Mouse (Mus musculus): Measurements from ENCODE around the gene Mettl7a2. TPM values are rescaled to one million over a fixed set of nuclear protein-coding genes. Genes with fewer than 3 reads are reported as not detected.
"Not testable (repeated sequence)": the region's sequence is repeated elsewhere in the genome, so short reads cannot be mapped to it uniquely, and the experiment has no call there.

Mettl7a2 gene
- total and polyA plus RNA-seq, 3 experiments, result not detected

DNA sequence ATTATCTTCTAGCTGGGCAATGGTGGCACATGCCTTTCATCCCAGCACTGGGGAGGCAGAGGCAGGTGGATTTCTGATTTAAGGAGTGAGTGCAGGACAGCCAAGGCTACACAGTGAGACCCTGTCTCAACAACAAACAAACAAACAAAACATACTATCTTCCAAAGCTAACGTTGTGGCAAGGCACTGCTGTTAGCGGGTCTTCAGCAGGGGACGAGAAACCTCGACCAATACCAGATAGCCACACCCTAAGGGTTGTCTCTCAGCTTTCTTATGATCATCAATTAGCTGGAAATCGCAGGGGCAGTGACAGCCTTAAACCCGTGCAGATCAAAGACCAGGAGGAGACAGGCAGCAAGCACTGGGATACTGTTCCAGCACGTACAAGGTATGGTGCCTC, 11.2 kb downstream of the Mettl7a2 start, which contains the start of gene Higd1c:
Gene Higd1c (plus strand): TSS at position 301 of the 400 bp plus-strand sequence.
- Histone ChIP-seq H3K79me2 (ENCODE audit: control insufficient read depth, insufficient read depth, low read length, poor library complexity) (no peaks in the 10 kb centered on the region), H3K9ac (ENCODE audit: control insufficient read depth, low read depth, low read length, poor library complexity, severe bottlenecking) (no peak within 1 kb of the TSS), H3K36me3 (ENCODE audit: control insufficient read depth in 1 of 2, insufficient read depth in 2 of 2, low read length in 2 of 2) (no peaks in the 10 kb centered on the region), H3K4me3 (ENCODE audit: control insufficient read depth in 1 of 2, insufficient read depth in 1 of 2, low read depth in 2 of 2, low read length in 2 of 2) (no peak within 1 kb of the TSS), H3K27me3 (ENCODE audit: control insufficient read depth in 1 of 2, insufficient read depth in 2 of 2, low read length in 2 of 2) (peaks cover 16 to 23% of the 10 kb centered on the region in 2 experiments), H3K9me3 (replicated peaks; ENCODE audit: insufficient read depth, low read length) (no peaks in the 10 kb centered on the region), H3K27ac (ENCODE audit: control insufficient read depth, low read depth, low read length) (no peak within 1 kb of the TSS), H3K4me1 (ENCODE audit: control insufficient read depth in 1 of 2, insufficient read depth in 2 of 2, low read length in 2 of 2) (no peaks in the 10 kb centered on the region)
- no peak for DNase-seq (ENCODE audit: low read depth, low spot score)
- TF ChIP-seq CHD2 (IDR thresholded peaks at IDR 0.05; ENCODE audit: low read length) (no peak), POLR2AphosphoS2 (IDR thresholded peaks at IDR 0.05; ENCODE audit: low read length) (no peak), ZC3H11A (IDR thresholded peaks at IDR 0.05; ENCODE audit: low read depth, low read length) (no peak), NRF1 (IDR thresholded peaks at IDR 0.05; ENCODE audit: insufficient read depth, low read depth, low read length, poor library complexity, severe bottlenecking) (no peak), JUND (IDR thresholded peaks at IDR 0.05; ENCODE audit: low read depth, low read length) (no peak), ZNF384 (IDR thresholded peaks at IDR 0.05; ENCODE audit: low read depth, low read length) (no peak)

GRCm38 (mm10) chr15:100365967-100366366, 13.0 kb downstream of the Mettl7a2 start:
- H3K79me2 ChIP-seq (ENCODE audit: control insufficient read depth, insufficient read depth, low read length, poor library complexity); H3K9me3 ChIP-seq (replicated peaks; ENCODE audit: insufficient read depth, low read length); H3K4me1 ChIP-seq (ENCODE audit: control insufficient read depth in 1 of 2, insufficient read depth in 2 of 2, low read length in 2 of 2); H3K27ac ChIP-seq (ENCODE audit: control insufficient read depth, low read depth, low read length); H3K36me3 ChIP-seq (ENCODE audit: control insufficient read depth in 1 of 2, insufficient read depth in 2 of 2, low read length in 2 of 2); H3K9ac ChIP-seq (ENCODE audit: control insufficient read depth, low read depth, low read length, poor library complexity, severe bottlenecking); DNase-seq (ENCODE audit: low read depth, low spot score); H3K4me3 ChIP-seq (ENCODE audit: control insufficient read depth in 1 of 2, insufficient read depth in 1 of 2, low read depth in 2 of 2, low read length in 2 of 2): not testable (repeated sequence)
- peaks cover 11 to 18% of the 10 kb centered on the region in 2 experiments for H3K27me3 ChIP-seq (ENCODE audit: control insufficient read depth in 1 of 2, insufficient read depth in 2 of 2, low read length in 2 of 2)

DNA sequence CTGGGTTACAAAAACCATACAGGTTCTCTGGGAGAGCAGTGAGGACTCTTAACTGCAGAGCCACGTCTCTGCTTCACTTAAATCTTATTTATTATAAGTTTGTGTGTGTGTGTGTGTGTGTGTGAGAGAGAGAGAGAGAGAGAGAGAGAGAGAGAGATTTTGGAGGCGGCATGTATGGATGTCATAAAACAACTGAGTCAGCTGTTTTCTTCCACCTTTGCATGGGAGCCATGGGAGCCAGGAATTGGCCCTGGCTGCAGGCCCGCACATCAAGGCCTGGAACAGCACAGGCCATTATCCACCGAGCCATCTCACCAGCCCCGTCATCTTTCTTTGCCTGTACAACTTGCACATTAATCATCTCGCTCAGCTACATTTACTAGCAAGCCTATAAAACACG, 14.1 kb downstream of the Mettl7a2 start:
- no peak overlapping the region for H3K9ac ChIP-seq (ENCODE audit: control insufficient read depth, low read depth, low read length, poor library complexity, severe bottlenecking)
- DNase-seq (ENCODE audit: low read depth, low spot score), result no peak
- H3K4me3 ChIP-seq (ENCODE audit: control insufficient read depth in 1 of 2, insufficient read depth in 1 of 2, low read depth in 2 of 2, low read length in 2 of 2), result no peak overlapping the region
- no peaks in the 10 kb centered on the region for H3K36me3 ChIP-seq (ENCODE audit: control insufficient read depth in 1 of 2, insufficient read depth in 2 of 2, low read length in 2 of 2)
- H3K27ac ChIP-seq (ENCODE audit: control insufficient read depth, low read depth, low read length), result no peak overlapping the region
- TF ChIP-seq TCF12 (IDR thresholded peaks at IDR 0.05; ENCODE audit: low read depth, low read length) (no peak), MYB (IDR thresholded peaks at IDR 0.05; ENCODE audit: low read depth, low read length) (no peak), MAFK (IDR thresholded peaks at IDR 0.05; ENCODE audit: borderline replicate concordance, low read depth, low read length) (no peak), ZMIZ1 (IDR thresholded peaks at IDR 0.05; ENCODE audit: low read depth, low read length) (no peak), MAZ (IDR thresholded peaks at IDR 0.05; ENCODE audit: low read depth, low read length) (no peak), RCOR1 (IDR thresholded peaks at IDR 0.05; ENCODE audit: low read depth, low read length) (no peak), POLR2AphosphoS2 (IDR thresholded peaks at IDR 0.05; ENCODE audit: low read length) (no peak), SMC3 (IDR thresholded peaks at IDR 0.05; ENCODE audit: low read depth, low read length) (no peak), GATA1 (IDR thresholded peaks at IDR 0.05; ENCODE audit: low read depth, low read length) (no peak), MXI1 (IDR thresholded peaks at IDR 0.05; ENCODE audit: low read depth, low read length) (no peak), USF2 (IDR thresholded peaks at IDR 0.05; ENCODE audit: borderline replicate concordance in 1 of 2, insufficient read depth in 1 of 2, low read depth in 1 of 2, low read length in 2 of 2) (no peak), HCFC1 (IDR thresholded peaks at IDR 0.05; ENCODE audit: low read depth, low read length) (no peak)
- H3K4me1 ChIP-seq (ENCODE audit: control insufficient read depth in 1 of 2, insufficient read depth in 2 of 2, low read length in 2 of 2), result no peaks in the 10 kb centered on the region
- peaks cover 11 to 20% of the 10 kb centered on the region in 2 experiments for H3K27me3 ChIP-seq (ENCODE audit: control insufficient read depth in 1 of 2, insufficient read depth in 2 of 2, low read length in 2 of 2)
- H3K79me2 ChIP-seq (ENCODE audit: control insufficient read depth, insufficient read depth, low read length, poor library complexity), result no peaks in the 10 kb centered on the region
- H3K9me3 ChIP-seq (replicated peaks; ENCODE audit: insufficient read depth, low read length), result no peaks in the 10 kb centered on the region
